In genomic region chr14:104175122-104175521, GRCm38 (mm10) we compare ENCODE assay signal across 32 mouse cellular contexts.
"Had no signal": no experiment of that assay in that cellular context is flagged by ENCODE, and none has a peak within 500 bp of the region (broad histone marks: within the 10 kb centered on the region; RNA-seq: fewer than 3 reads in every experiment).

No protein-coding gene starts in this region.

- H3K27ac ChIP-seq: limb, embryonic 10.5 days; limb, embryonic 12.5 days; limb, embryonic 13.5 days; limb, embryonic 15.5 days; liver, embryonic 12.5 days; liver, embryonic 13.5 days; liver, embryonic 14.5 days; liver, embryonic 15.5 days; lung, embryonic 15.5 days; macrophage; midbrain, embryonic 10.5 days; midbrain, embryonic 12.5 days; midbrain, embryonic 13.5 days; midbrain, embryonic 15.5 days; neural tube, embryonic 12.5 days had no signal

- H3K9me3 ChIP-seq: limb, embryonic 10.5 days; limb, embryonic 12.5 days; limb, embryonic 13.5 days; limb, embryonic 15.5 days; liver, embryonic 12.5 days; liver, embryonic 13.5 days; liver, embryonic 15.5 days; lung, embryonic 15.5 days; midbrain, embryonic 10.5 days; midbrain, embryonic 12.5 days; midbrain, embryonic 13.5 days; midbrain, embryonic 15.5 days; neural tube, embryonic 12.5 days had no signal

- H3K27me3 ChIP-seq: limb, embryonic 12.5 days; limb, embryonic 13.5 days; limb, embryonic 15.5 days; liver, embryonic 12.5 days; liver, embryonic 13.5 days; liver, embryonic 15.5 days; lung, embryonic 15.5 days; megakaryocyte, embryonic 14.5 days; midbrain, embryonic 12.5 days; midbrain, embryonic 13.5 days; midbrain, embryonic 15.5 days; neural tube, embryonic 12.5 days had no signal

- H3K36me3 ChIP-seq: limb, embryonic 10.5 days; limb, embryonic 12.5 days; limb, embryonic 13.5 days; limb, embryonic 15.5 days; liver, embryonic 12.5 days; liver, embryonic 13.5 days; liver, embryonic 15.5 days; lung, embryonic 15.5 days; midbrain, embryonic 10.5 days; midbrain, embryonic 12.5 days; midbrain, embryonic 13.5 days; midbrain, embryonic 15.5 days; neural tube, embryonic 12.5 days had no signal

- H3K9ac ChIP-seq: limb, embryonic 12.5 days; limb, embryonic 13.5 days; limb, embryonic 15.5 days; liver, embryonic 12.5 days; liver, embryonic 13.5 days; liver, embryonic 14.5 days; liver, embryonic 15.5 days; liver, postnatal 0 days; lung, embryonic 14.5 days; lung, embryonic 15.5 days; midbrain, embryonic 12.5 days; midbrain, embryonic 13.5 days; midbrain, embryonic 15.5 days; neural tube, embryonic 12.5 days had no signal

- H3K4me3 ChIP-seq: limb, embryonic 10.5 days; limb, embryonic 12.5 days; limb, embryonic 13.5 days; limb, embryonic 15.5 days; liver, embryonic 12.5 days; liver, embryonic 13.5 days; liver, embryonic 15.5 days; lung, embryonic 15.5 days; megakaryocyte, embryonic 14.5 days; midbrain, embryonic 10.5 days; midbrain, embryonic 12.5 days; midbrain, embryonic 13.5 days; midbrain, embryonic 15.5 days; myocyte; neural tube, embryonic 12.5 days had no signal

- ATAC-seq: liver, embryonic 12.5 days; liver, postnatal 0 days; lung, postnatal 0 days; midbrain, embryonic 13.5 days; midbrain, embryonic 15.5 days; midbrain, embryonic 16.5 days had no signal

- DNase-seq: left cerebral cortex, postnatal 4 days; liver; liver, embryonic 13.5 days; liver, postnatal 0 days; lung, adult 18-20 months; lung, adult 2 months; lung, embryonic 14.5 days; lung, postnatal 10 days; lung, postnatal 14 days; lung, postnatal 36 days; lung, postnatal 4 days; midbrain, embryonic 14.5 days had no signal

- H3K4me2 ChIP-seq: limb, embryonic 12.5 days; limb, embryonic 13.5 days; limb, embryonic 15.5 days; liver, embryonic 11.5 days; liver, embryonic 12.5 days; liver, embryonic 13.5 days; liver, embryonic 15.5 days; lung, embryonic 14.5 days; lung, embryonic 15.5 days; midbrain, embryonic 11.5 days; midbrain, embryonic 12.5 days; midbrain, embryonic 13.5 days; midbrain, embryonic 15.5 days; neural tube, embryonic 12.5 days had no signal

- H3K4me1 ChIP-seq: limb, embryonic 10.5 days; limb, embryonic 12.5 days; limb, embryonic 13.5 days; limb, embryonic 15.5 days; liver, embryonic 12.5 days; liver, embryonic 13.5 days; liver, embryonic 15.5 days; lung, embryonic 15.5 days; megakaryocyte, embryonic 14.5 days; midbrain, embryonic 10.5 days; midbrain, embryonic 12.5 days; midbrain, embryonic 13.5 days; midbrain, embryonic 15.5 days; neural tube, embryonic 12.5 days had no signal
